ENCODE assay signal across 8 mouse cellular contexts in the genomic region with DNA sequence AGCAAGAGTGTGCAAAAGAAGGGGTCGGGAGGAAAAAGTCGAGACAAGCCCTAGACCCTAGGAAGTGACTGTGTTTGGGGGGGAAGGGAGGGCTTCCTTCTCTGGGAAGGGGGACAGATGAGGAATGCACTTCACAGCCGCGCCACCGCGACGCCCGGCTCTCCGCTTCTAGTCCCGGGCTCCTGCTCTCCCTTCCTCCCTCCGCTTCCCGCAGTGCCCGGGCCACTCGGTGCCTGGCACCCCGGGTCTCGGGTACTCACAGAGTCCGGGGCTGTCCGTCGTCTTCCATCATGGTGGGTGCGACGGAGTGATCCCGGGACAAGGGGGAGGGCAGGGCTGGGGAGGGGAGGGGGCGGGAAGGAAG. TPM values are rescaled to one million over a fixed set of nuclear protein-coding genes. Genes with fewer than 3 reads are reported as not detected.
DNase-seq lines count a peak whose midpoint lies in the region; ATAC-seq and TF ChIP-seq lines count a peak whose summit lies in the region.

No protein-coding gene starts in this region.

- WGBS in lung, adult 2 months: 2% methylated on average over 20 of the region's 23 CpGs
- WGBS in embryonic facial prominence, embryonic 12.5 days: 0% methylated on average over 22 of the region's 23 CpGs
- under 1% methylated on average over 21 of the region's 23 CpGs for WGBS in intestine, postnatal 0 days
- WGBS in neural tube, embryonic 13.5 days: 0% methylated on average over 12 of the region's 23 CpGs

- ATAC-seq in embryonic facial prominence, embryonic 12.5 days (ENCODE audit: insufficient number of reproducible peaks, insufficient read depth, low FRiP score, low TSS enrichment): peak; percentile 41; the same call in 1 of the 2 replicates
- no peak; the same call in 1 of the 2 replicates for ATAC-seq in intestine, postnatal 0 days
- peak; percentile 57 for ATAC-seq in neural tube, embryonic 13.5 days (ENCODE audit: low read depth)

- no peak for TF ChIP-seq POLR2A in lung, adult 2 months (IDR thresholded peaks at IDR 0.05; ENCODE audit: borderline replicate concordance, extremely low read depth, low read depth, low read length)

- TF ChIP-seq CTCF in lung, adult 2 months (IDR thresholded peaks at IDR 0.05; ENCODE audit: insufficient read depth, low read length): no peak
- TF ChIP-seq CTCF in intestine, postnatal 0 days (IDR thresholded peaks at IDR 0.05; ENCODE audit: low read depth): no peak

- peak overlapping the region; percentile 87 for H3K4me2 ChIP-seq in embryonic facial prominence, embryonic 12.5 days (replicated peaks)
- peak overlapping the region; percentile 97 for H3K4me2 ChIP-seq in intestine, postnatal 0 days (replicated peaks; ENCODE audit: low read depth)
- H3K4me2 ChIP-seq in neural tube, embryonic 13.5 days: peak overlapping the region; percentile 90

- H3K27ac ChIP-seq in embryonic facial prominence, embryonic 12.5 days: peak overlapping the region; percentile 94
- peak overlapping the region; percentile 91 for H3K27ac ChIP-seq in intestine, postnatal 0 days (ENCODE audit: low read depth, low read length)
- H3K27ac ChIP-seq in neural tube, embryonic 13.5 days (replicated peaks): peak overlapping the region; percentile 91

- DNase-seq in adrenal gland, postnatal 10 days: peak; percentile 51
- no peak for DNase-seq in adrenal gland, postnatal 14 days
- no peak for DNase-seq in lung, adult 2 months
- no peak for DNase-seq in lung, postnatal 36 days
- no peak for DNase-seq in gastrocnemius, adult 8-10 months (ENCODE audit: low spot score in 2 of 2)

- H3K9ac ChIP-seq in embryonic facial prominence, embryonic 12.5 days: peak overlapping the region; percentile 85
- H3K9ac ChIP-seq in intestine, postnatal 0 days (ENCODE audit: low read depth, low read length): peak overlapping the region; percentile 65
- H3K9ac ChIP-seq in neural tube, embryonic 13.5 days: peak overlapping the region; percentile 93

- peak overlapping the region; percentile 94 for H3K4me3 ChIP-seq in lung, adult 2 months (replicated peaks; ENCODE audit: extremely low read depth, low read depth, low read length)
- peak overlapping the region; percentile 79 for H3K4me3 ChIP-seq in embryonic facial prominence, embryonic 12.5 days
- H3K4me3 ChIP-seq in intestine, postnatal 0 days (ENCODE audit: low read depth, low read length): peak overlapping the region; percentile 74
- H3K4me3 ChIP-seq in neural tube, embryonic 13.5 days: peak overlapping the region; percentile 86

- peaks cover 2% of the 10 kb centered on the region; the same call in 1 of the 2 replicates for H3K4me1 ChIP-seq in lung, adult 2 months (ENCODE audit: control insufficient read depth, insufficient read depth, low read length)
- peaks cover 3% of the 10 kb centered on the region; the same call in 1 of the 2 replicates for H3K4me1 ChIP-seq in embryonic facial prominence, embryonic 12.5 days
- H3K4me1 ChIP-seq in intestine, postnatal 0 days (replicated peaks; ENCODE audit: control insufficient read depth, insufficient read depth, low read length): peaks cover 5% of the 10 kb centered on the region
- H3K4me1 ChIP-seq in neural tube, embryonic 13.5 days (replicated peaks): peaks cover 31% of the 10 kb centered on the region

- no peaks in the 10 kb centered on the region for H3K27me3 ChIP-seq in embryonic facial prominence, embryonic 12.5 days
- no peaks in the 10 kb centered on the region for H3K27me3 ChIP-seq in intestine, postnatal 0 days (replicated peaks; ENCODE audit: control insufficient read depth, insufficient read depth, low read length)
- H3K27me3 ChIP-seq in neural tube, embryonic 13.5 days: no peaks in the 10 kb centered on the region

- no peaks in the 10 kb centered on the region for H3K36me3 ChIP-seq in embryonic facial prominence, embryonic 12.5 days
- H3K36me3 ChIP-seq in intestine, postnatal 0 days (ENCODE audit: control insufficient read depth, insufficient read depth): no peaks in the 10 kb centered on the region
- no peaks in the 10 kb centered on the region for H3K36me3 ChIP-seq in neural tube, embryonic 13.5 days

- H3K9me3 ChIP-seq in embryonic facial prominence, embryonic 12.5 days: no peaks in the 10 kb centered on the region
- H3K9me3 ChIP-seq in intestine, postnatal 0 days (ENCODE audit: control insufficient read depth): no peaks in the 10 kb centered on the region
- no peaks in the 10 kb centered on the region for H3K9me3 ChIP-seq in neural tube, embryonic 13.5 days

RNA-seq across cellular contexts. Expression of gene Tial1, which starts 0.7 kb away (rescaled TPM):
- 10 to 100 TPM; 77.5 to 92.0 TPM for total RNA-seq in adrenal gland, postnatal 10 days (2021)
- total RNA-seq in adrenal gland, postnatal 14 days (2021): 92.5 and 95.3 TPM in 2 replicates
- polyA plus RNA-seq in lung, adult 2 months (2012; rRNA removed): 16.4 and 27.5 TPM in 2 replicates
- 34.5 and 36.8 TPM in 2 replicates for polyA plus RNA-seq in embryonic facial prominence, embryonic 12.5 days (2016; fragmentation: Nextera tagmentation; extraction: Ambion mirVana)
- polyA plus RNA-seq in intestine, postnatal 0 days (2015; fragmentation: Nextera tagmentation; extraction: Ambion mirVana): 17.3 and 18.9 TPM in 2 replicates
- polyA plus RNA-seq in neural tube, embryonic 13.5 days (2015; fragmentation: Nextera tagmentation; extraction: Ambion mirVana): 32.2 and 34.3 TPM in 2 replicates
- 10 to 100 TPM; 41.1 to 48.7 (median 44.1) TPM for total RNA-seq in gastrocnemius, adult 8-10 months (2022)

RNA-seq across cellular contexts. Expression of gene Rgs10, which starts 42.3 kb away (rescaled TPM):
- 10 to 100 TPM; 13.4 to 14.2 TPM for total RNA-seq in adrenal gland, postnatal 10 days (2021)
- 14.4 and 22.4 TPM in 2 replicates for total RNA-seq in adrenal gland, postnatal 14 days (2021)
- 11.1 and 13.7 TPM in 2 replicates for polyA plus RNA-seq in lung, adult 2 months (2012; rRNA removed)
- polyA plus RNA-seq in embryonic facial prominence, embryonic 12.5 days (2016; fragmentation: Nextera tagmentation; extraction: Ambion mirVana): 13.6 and 14.0 TPM in 2 replicates
- 20.9 and 23.8 TPM in 2 replicates for polyA plus RNA-seq in intestine, postnatal 0 days (2015; fragmentation: Nextera tagmentation; extraction: Ambion mirVana)
- 48.6 and 54.8 TPM in 2 replicates for polyA plus RNA-seq in neural tube, embryonic 13.5 days (2015; fragmentation: Nextera tagmentation; extraction: Ambion mirVana)
- 1 to 10 TPM in 2 of 4 experiments, under 1 TPM in 2; 0.77 to 4.1 (median 1.3) TPM for total RNA-seq in gastrocnemius, adult 8-10 months (2022)
